Mouse (Mus musculus): Measurements from ENCODE around the gene D630003M21Rik.

DNA sequence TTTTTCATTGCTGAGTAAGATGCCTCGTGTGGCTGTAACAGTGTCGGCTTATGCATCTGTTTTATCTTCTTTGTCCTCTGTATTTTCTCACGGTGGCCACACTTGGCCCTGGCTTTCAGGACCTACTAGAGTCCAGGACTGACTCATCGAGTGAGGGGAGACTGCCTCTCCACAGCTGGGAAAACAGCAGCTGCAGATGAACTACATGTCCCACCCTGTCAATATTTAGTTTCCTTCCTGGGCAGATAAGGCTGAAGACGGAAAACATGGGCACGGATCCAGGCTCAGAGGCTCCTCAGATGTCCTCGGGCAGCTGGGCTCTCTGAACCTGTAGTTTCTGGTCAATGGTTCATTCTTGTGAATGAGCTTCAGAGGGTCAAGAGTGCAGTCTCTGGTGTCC, 19.3 kb upstream of the D630003M21Rik start:
- TF ChIP-seq TCF12 (IDR thresholded peaks at IDR 0.05; ENCODE audit: insufficient read depth, poor library complexity, severe bottlenecking) (peak; percentile 95), REST (IDR thresholded peaks at IDR 0.05; ENCODE audit: insufficient read depth, insufficient read length) (no peak), POLR2A (IDR thresholded peaks at IDR 0.05; ENCODE audit: insufficient read length, low read depth) (no peak)

Data from myocyte (in vitro differentiated cells).